Mouse (Mus musculus) neural tube, embryonic 12.5 days (tissue): ENCODE measurements around the gene Satb1. TPM values are rescaled to one million over a fixed set of nuclear protein-coding genes. Genes with fewer than 3 reads are reported as not detected.
A peak's percentile ranks its signal among the peaks of the same experiment; 100 is the strongest.

Source experiments
- ATAC-seq: fragments of 200-750 bp; cut with Nextera tagmentation; 2 replicates; pipeline ENCODE4 v1.8.0; 2017; ENCODE audit warnings: low read depth, mild to moderate bottlenecking, moderate TSS enrichment, moderate library complexity; ENCODE audit not compliant: low FRiP score
- H3K27ac ChIP-seq: fragments of 300-500 bp; sonication (generic); 2 replicates; pipeline ENCODE4 v1.5.1; 2016
- H3K27me3 ChIP-seq: fragments of 300-500 bp; sonication (generic); replicated peaks from 2 replicates; pipeline ENCODE4 v1.6.1; 2016; ENCODE audit warnings: mild to moderate bottlenecking
- H3K36me3 ChIP-seq: fragments of 300-500 bp; sonication (generic); 2 replicates; pipeline ENCODE4 v1.6.1; 2016; ENCODE audit warnings: mild to moderate bottlenecking
- H3K4me1 ChIP-seq: fragments of 300-500 bp; sonication (generic); 2 replicates; pipeline ENCODE4 v1.6.1; 2016
- H3K4me2 ChIP-seq: fragments of 300-500 bp; sonication (generic); replicated peaks from 2 replicates; pipeline ENCODE4 v1.6.1; 2016; ENCODE audit warnings: mild to moderate bottlenecking
- H3K4me3 ChIP-seq: fragments of 300-500 bp; sonication (generic); 2 replicates; pipeline ENCODE4 v1.5.1; 2016
- H3K9ac ChIP-seq: fragments of 300-500 bp; sonication (generic); 2 replicates; pipeline ENCODE4 v1.6.1; 2016; ENCODE audit warnings: mild to moderate bottlenecking
- H3K9me3 ChIP-seq: fragments of 300-500 bp; sonication (generic); 2 replicates; pipeline ENCODE4 v1.6.1; 2016; ENCODE audit warnings: mild to moderate bottlenecking
- WGBS: fragments of 180-500 bp; shearing (Covaris S2); methylation state at CpG from one replicate; pipeline ENCODE4 v1.1.7; 2016; 5-methylcytosine and 5-hydroxymethylcytosine counted together
- polyA plus RNA-seq: library from polyadenylated mRNA; unstranded; fragments of >200 nt; fragmentation: Nextera tagmentation; extraction: Ambion mirVana; gene quantifications from 2 replicates; pipeline ENCODE4 v1.2.1, GENCODE M21; 2016

The Satb1 gene
- polyA plus RNA-seq, 1 experiment from 2014 or later, result 36.5 TPM

DNA sequence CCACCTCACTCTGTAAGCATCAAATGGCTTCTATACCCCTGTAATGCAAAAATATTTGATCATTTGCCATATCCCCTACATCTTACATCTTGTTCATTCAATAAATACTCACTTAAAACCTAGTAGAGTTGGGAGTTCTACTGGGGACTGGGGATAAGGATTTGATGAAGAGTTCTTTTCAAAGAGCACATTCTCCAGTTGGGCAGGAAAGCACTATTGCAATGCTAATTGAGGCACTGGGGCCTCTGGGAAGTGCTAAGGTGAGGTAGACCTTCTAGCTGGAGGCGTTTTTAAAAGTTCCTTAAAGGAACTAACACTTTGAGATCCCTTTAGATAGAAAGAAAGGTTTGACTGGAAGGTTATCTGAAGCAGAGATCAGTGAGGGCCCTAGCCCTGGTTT lies 3.8 kb upstream of the Satb1 start:
- no peak for ATAC-seq
- Histone ChIP-seq H3K4me1 (peaks cover 15% of the 10 kb centered on the region), H3K9ac (no peak overlapping the region), H3K4me2 (no peak overlapping the region), H3K9me3 (no peaks in the 10 kb centered on the region), H3K27me3 (peaks cover 16% of the 10 kb centered on the region), H3K27ac (no peak overlapping the region), H3K4me3 (no peak overlapping the region), H3K36me3 (no peaks in the 10 kb centered on the region)
- WGBS, result 13% methylated on average over 1 of the region's 1 CpGs

DNA sequence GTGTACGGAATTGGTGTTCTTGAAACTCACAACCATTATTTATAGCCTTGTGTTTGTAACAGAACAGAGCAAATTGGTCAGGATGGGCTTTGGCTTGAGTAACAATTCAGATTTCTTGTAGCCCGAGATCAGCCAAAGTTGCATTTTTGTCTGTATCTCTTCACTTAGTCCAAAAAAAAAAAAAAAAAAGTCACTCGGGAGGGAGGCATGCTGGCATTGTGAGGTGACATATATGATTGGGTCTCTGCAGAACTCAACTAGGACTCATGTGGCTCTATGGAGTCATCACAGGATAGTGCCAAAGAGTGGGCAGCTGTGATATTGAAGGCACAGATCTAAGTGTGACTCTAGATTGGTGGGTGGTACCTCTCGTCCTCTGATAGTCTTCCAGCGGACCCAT lies 3.2 kb upstream of the Satb1 start:
- Histone ChIP-seq H3K9ac (no peak overlapping the region), H3K27ac (no peak overlapping the region), H3K9me3 (no peaks in the 10 kb centered on the region), H3K4me2 (no peak overlapping the region), H3K36me3 (no peaks in the 10 kb centered on the region), H3K4me1 (peaks cover 21% of the 10 kb centered on the region), H3K27me3 (peaks cover 22% of the 10 kb centered on the region), H3K4me3 (no peak overlapping the region)
- ATAC-seq, result no peak
- 83% methylated on average over 5 of the region's 5 CpGs for WGBS

DNA sequence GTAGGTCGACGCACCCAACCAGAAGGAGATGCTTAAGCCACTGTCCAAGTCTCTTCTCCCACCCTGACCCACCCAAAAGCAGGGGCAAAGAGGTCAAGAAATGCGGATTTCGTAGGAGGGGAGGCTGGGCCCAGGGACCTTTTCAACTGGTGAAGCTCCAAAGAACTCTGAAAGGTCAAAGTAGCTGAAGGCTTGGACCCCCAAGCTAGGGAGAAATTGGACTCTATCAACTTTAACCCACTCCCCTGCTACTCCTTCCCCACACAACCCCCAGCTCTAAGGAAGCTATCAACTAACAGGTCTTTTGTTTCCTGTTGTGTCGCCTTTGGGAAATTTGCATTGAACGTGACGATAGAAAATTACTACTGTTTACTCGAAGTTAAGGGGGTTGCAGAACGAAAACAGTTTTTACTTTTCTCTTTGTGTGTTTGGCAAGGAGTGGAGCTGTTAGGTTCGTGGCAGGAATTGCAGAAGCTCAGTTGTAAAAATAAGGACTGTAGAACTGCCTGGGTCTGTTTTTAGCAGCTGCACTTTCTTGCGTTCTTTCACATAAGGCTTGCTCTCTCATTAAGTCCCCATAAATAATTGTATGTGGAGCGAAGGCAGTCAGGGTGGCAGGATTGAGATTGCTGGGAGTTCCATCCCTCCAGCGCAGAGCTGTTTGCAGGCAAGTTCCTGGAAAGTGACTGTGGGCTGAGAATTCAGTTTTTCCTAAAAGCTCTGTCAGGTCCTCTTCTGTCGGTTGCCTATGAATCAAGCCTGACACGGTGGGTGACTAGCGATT lies 680 bp upstream of the Satb1 start:
- peak overlapping the region; percentile 70 for H3K4me3 ChIP-seq
- H3K36me3 ChIP-seq, result no peaks in the 10 kb centered on the region
- 1% methylated on average over 16 of the region's 16 CpGs for WGBS
- no peak overlapping the region for H3K27ac ChIP-seq
- peaks cover 27% of the 10 kb centered on the region for H3K27me3 ChIP-seq
- peaks cover 21% of the 10 kb centered on the region for H3K4me1 ChIP-seq
- ATAC-seq, result peak; percentile 4; the same call in 1 of the 2 replicates
- no peaks in the 10 kb centered on the region for H3K9me3 ChIP-seq
- peak overlapping the region; percentile 98 for H3K4me2 ChIP-seq
- H3K9ac ChIP-seq, result peak overlapping the region; percentile 71; the same call in 1 of the 2 replicates

DNA sequence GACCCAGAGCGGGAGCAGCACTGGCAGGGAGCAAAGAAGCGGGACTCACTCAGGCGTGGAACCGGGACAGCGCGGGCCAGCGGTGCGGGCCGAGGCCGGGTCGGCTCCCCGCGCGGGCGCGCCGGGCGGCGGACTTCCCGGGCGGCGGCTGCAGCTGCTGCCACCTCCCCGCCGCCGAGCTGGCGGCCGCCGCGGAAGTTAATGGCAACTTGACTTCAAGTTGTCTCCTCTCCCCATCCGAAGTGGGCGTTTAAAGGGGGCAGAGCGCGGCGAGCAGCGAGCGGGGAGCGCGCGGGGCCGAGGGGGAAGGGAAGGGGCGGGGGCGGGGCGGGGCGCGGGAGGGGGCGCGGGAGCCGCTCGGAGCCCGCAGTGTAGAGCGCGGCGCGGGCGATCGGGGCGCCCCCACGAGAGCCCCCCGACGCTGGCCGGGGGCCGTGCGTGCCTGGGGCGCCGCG lies 642 bp downstream of the Satb1 start:
- under 1% methylated on average over 43 of the region's 66 CpGs for WGBS
- no peak overlapping the region for H3K27ac ChIP-seq

DNA sequence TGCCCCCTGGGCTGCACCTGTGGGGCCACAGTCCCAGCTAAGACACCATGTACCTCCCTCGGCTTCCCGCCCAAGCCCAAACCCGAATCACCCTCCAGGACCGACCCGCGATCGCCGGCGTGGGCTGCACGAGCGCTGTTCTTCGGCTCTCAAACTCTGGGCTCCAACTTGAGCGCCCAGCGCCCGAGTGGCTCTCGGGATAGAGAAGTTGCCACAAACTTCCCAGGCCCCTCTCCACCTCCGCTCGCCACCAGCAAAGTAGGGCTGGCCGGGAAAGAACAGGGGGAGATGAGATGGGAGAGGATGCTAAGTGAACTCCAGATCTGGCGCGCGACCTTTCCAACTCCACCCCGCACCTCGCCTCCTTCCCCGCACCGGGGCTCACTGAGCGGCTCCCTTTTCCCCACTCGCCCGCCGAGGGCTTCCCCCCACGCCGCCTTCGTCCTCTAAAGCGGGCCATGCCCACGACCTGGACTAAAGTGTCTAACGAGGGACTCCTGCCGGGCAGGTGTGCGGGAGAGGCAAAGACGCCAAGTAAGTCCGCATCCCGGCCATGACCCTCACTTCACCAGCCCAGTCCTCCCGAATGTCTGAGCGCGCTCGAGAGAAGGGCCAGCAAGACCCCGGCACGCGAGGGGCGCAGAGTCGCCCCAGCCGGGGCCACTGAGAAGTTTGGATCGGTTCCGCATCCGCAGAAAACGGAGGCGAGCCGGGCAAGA lies 1.2 kb downstream of the Satb1 start:
- H3K27ac ChIP-seq, result no peak overlapping the region
- H3K4me1 ChIP-seq, result peaks cover 21% of the 10 kb centered on the region
- H3K36me3 ChIP-seq, result no peaks in the 10 kb centered on the region
- H3K9me3 ChIP-seq, result no peaks in the 10 kb centered on the region
- H3K27me3 ChIP-seq, result peaks cover 27% of the 10 kb centered on the region
- H3K4me3 ChIP-seq, result peak overlapping the region; percentile 70
- peak overlapping the region; percentile 71 for H3K9ac ChIP-seq
- under 1% methylated on average over 57 of the region's 57 CpGs for WGBS
- ATAC-seq, result peak; percentile 14; the same call in 1 of the 2 replicates
- peak overlapping the region; percentile 98 for H3K4me2 ChIP-seq

More for the DNA sequence above, 642 bp downstream of the Satb1 start:
- Histone ChIP-seq H3K9me3 (no peaks in the 10 kb centered on the region), H3K4me1 (peaks cover 21% of the 10 kb centered on the region), H3K36me3 (no peaks in the 10 kb centered on the region), H3K9ac (peak overlapping the region; percentile 71), H3K4me3 (peak overlapping the region; percentile 70), H3K27me3 (peaks cover 27% of the 10 kb centered on the region), H3K4me2 (peak overlapping the region; percentile 98)
- ATAC-seq, result peak; percentile 80

DNA sequence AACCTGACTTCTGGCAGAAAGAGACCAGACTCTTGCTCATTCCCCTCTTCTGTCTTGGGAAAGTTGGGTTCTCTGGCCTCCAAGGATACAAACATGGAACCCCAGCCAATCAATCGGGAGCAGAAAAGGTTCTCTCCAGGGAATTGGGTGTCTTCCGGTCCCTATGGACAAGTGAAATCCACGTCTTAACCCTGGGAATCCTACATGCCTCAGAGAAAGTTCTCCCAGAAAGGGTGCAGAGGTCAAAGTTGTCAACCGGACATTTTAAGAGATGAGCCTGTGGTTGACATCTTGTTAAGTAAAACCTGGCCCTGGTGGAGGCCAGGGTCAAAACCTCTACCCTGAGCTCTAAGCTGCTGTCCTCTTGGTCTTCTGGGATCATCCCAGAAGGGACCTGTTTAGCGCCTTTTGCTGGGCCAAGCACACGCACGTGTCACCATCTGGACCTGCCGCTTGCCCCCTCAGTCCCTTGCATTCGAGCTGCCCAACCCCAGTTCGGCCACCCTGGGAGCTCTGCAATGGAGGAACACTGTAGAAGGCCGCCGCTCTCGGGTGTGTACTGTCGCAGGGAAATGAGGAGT lies 1.9 kb downstream of the Satb1 start:
- WGBS, result 16% methylated on average over 14 of the region's 14 CpGs
- peak overlapping the region; percentile 71; the same call in 1 of the 2 replicates for H3K9ac ChIP-seq
- H3K4me2 ChIP-seq, result peak overlapping the region; percentile 98
- H3K9me3 ChIP-seq, result no peaks in the 10 kb centered on the region
- no peak for ATAC-seq
- no peaks in the 10 kb centered on the region for H3K36me3 ChIP-seq
- H3K4me1 ChIP-seq, result peaks cover 21% of the 10 kb centered on the region
- no peak overlapping the region for H3K27ac ChIP-seq
- H3K4me3 ChIP-seq, result peak overlapping the region; percentile 70
- peaks cover 27% of the 10 kb centered on the region for H3K27me3 ChIP-seq

DNA sequence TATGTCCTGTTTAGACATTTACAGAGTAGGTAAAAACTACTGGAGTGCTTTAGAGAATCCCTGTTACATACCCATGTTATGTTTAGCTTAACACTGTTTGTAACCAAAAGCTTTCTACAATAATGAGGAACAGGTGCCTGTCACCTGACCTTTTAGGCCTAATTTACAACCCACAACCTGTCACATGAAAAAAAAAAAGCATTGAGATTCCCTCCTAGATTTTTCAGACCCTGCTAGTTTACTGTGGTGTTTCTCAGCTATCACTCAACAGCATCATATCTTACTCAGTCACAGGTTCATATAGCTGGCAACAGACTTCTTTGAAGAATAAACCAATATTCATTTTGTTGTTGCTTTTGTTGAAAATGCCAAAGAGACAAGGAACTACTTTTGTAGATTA lies 3.7 kb downstream of the Satb1 start:
- Histone ChIP-seq H3K4me2 (no peak overlapping the region), H3K9me3 (no peaks in the 10 kb centered on the region), H3K4me1 (peaks cover 21% of the 10 kb centered on the region), H3K36me3 (no peaks in the 10 kb centered on the region), H3K4me3 (no peak overlapping the region), H3K27ac (no peak overlapping the region), H3K27me3 (peaks cover 23% of the 10 kb centered on the region), H3K9ac (no peak overlapping the region)
- no peak for ATAC-seq

DNA sequence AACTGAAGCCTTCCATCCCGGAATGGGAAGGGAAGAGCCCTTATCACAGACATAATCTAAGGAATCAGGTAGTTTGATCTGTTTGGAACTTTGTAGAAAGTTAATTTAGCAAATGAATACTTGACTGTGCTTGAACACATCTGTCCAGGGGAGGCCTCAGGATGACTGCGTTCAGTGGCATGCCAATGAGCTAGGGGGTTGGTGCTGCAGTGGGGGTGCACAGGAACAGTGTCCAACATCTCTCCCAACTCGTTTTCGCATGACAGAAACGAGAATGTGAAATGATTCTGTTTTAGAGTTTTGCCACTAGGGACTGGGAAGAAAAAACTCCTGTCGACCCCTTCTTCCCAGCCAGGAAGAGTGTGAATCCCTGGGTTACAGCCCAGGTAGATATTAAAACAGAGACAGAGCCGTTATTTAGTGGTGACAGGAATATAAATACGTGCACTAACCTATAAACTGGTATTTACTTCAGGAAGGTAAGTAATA lies 5.1 kb downstream of the Satb1 start:
- Histone ChIP-seq H3K9ac (no peak overlapping the region), H3K4me3 (no peak overlapping the region), H3K4me1 (peaks cover 9% of the 10 kb centered on the region), H3K9me3 (no peaks in the 10 kb centered on the region), H3K27me3 (peaks cover 15% of the 10 kb centered on the region), H3K36me3 (no peaks in the 10 kb centered on the region), H3K27ac (no peak overlapping the region), H3K4me2 (no peak overlapping the region)
- WGBS, result 73% methylated on average over 8 of the region's 8 CpGs
- ATAC-seq, result no peak

DNA sequence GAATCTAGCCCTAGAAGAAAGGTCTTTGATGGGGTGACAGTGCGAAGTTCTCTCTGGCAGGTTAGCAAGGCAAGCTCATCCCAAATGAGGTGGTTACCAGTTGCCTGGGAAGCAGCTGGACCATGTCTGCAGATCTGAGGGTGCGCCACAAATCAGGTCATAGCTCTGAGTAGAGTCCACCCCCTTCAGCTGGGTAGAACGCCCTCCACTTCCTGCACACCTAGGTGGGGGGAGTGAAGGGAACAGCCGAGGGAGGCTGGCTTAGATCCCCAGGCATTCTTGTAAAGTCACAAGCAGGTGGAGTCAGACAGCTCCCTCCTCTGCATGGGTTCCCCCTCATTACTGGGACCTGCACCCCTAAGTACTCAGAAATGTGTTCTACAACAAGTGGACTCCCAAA lies 6.6 kb downstream of the Satb1 start:
- Histone ChIP-seq H3K9me3 (no peaks in the 10 kb centered on the region), H3K27me3 (peaks cover 7% of the 10 kb centered on the region), H3K27ac (no peak overlapping the region), H3K4me3 (no peak overlapping the region), H3K4me2 (no peak overlapping the region), H3K4me1 (peaks cover 2% of the 10 kb centered on the region), H3K9ac (no peak overlapping the region), H3K36me3 (no peaks in the 10 kb centered on the region)
- 72% methylated on average over 4 of the region's 4 CpGs for WGBS
- ATAC-seq, result no peak

DNA sequence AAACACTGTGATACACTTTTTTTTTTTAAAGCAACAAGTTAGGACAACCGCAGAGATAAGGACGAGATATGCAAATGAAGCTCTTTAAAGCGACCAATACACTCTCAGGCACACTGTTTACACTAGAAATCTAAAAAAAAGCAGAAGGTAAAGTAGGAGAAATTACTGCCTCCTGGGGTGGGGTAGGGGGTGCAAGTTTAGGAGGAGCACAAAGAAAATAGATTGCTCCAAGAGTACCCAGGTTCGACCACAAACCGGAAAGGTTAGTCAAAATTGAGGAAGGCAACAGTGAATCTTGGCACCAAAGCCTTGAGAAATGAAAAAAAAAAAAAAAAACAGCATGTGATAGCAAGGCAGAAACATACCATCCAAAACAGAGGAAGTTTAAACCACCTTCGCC lies 18.8 kb downstream of the Satb1 start:
- Histone ChIP-seq H3K4me1 (peaks cover 5% of the 10 kb centered on the region; the same call in 1 of the 2 replicates), H3K36me3 (no peaks in the 10 kb centered on the region), H3K4me2 (no peak overlapping the region), H3K9me3 (no peaks in the 10 kb centered on the region), H3K4me3 (no peak overlapping the region), H3K27me3 (no peaks in the 10 kb centered on the region), H3K27ac (no peak overlapping the region), H3K9ac (no peak overlapping the region)
- no peak for ATAC-seq
- WGBS, result 25% methylated on average over 6 of the region's 6 CpGs

DNA sequence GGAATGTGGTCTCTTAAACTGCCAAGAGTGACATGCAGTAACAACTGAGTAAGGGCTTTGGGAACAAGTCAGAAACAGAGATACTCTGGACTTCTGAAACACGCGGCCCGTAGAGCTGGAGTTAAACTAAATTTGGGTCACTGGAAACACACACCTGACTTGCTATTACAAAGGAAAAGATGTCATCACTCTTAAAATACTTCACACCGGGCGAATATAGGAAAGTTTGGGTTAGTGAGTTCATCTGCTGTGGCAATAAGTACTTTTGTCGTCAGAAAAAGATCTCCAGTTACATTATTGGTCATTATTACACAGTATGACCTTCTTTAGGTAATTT lies 19.3 kb downstream of the Satb1 start:
- ATAC-seq, result no peak
- peak overlapping the region; percentile 69 for H3K4me2 ChIP-seq
- H3K4me3 ChIP-seq, result peak overlapping the region; percentile 89
- peak overlapping the region; percentile 94 for H3K9ac ChIP-seq
- 2% methylated on average over 6 of the region's 6 CpGs for WGBS
- peak overlapping the region; percentile 96; the same call in 1 of the 2 replicates for H3K27ac ChIP-seq
- peaks cover 5% of the 10 kb centered on the region; the same call in 1 of the 2 replicates for H3K4me1 ChIP-seq
- no peaks in the 10 kb centered on the region for H3K27me3 ChIP-seq
- no peaks in the 10 kb centered on the region for H3K9me3 ChIP-seq
- H3K36me3 ChIP-seq, result 0 out of 2 replicates have a peak, but pooled peaks cover 3% of the 10 kb centered on the region
